Mouse (Mus musculus): ENCODE data around the gene Scarf1.

DNA sequence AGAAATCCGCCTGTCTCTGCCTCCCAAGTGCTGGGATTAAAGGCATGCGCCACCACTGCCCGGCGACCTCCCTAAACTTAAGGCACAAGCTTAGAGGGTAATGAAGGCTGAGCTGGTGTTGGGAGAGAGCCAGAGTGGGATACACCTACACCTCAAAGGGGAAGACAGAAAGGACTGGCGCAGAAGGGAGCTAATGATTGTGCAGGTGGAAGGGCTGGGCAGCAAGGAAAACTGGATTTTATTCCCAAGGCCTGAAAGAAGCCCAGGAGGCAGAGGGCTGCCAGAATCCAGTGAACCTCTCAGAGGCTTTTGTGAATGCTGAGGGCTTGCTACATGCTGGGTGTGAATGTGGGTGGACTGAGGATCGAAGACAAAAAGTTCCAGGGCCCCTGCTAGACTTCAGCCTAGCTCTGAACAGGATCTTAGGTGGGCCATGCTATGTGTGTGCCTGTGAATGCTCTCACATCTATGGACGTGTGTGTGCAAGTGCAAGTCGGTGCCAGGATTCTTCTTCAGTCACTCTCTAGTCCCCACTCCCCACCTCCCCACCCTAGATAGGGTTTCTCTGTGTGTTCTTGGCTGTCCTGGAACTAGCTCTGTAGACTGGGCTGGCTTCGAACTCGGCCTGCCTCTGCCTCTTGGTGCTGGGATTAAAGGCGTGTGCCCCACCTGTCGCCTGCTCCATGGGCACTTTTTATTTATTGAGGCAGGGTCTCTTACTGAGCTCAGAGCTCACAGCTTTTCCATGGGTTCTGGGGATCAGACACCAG is 23.1 kb downstream of the Scarf1 start:
- no peak for TF ChIP-seq POLR2A (IDR thresholded peaks at IDR 0.05; ENCODE audit: control insufficient read depth in 1 of 2, insufficient read depth in 1 of 2, low read depth in 1 of 2, low read length in 2 of 2, poor library complexity in 1 of 2)
- TF ChIP-seq MEF2A (IDR thresholded peaks at IDR 0.05; ENCODE audit: extremely low read depth, insufficient replicate concordance, low read depth, low read length, poor library complexity, severe bottlenecking), result no peak
- no peak for TF ChIP-seq USF1 (IDR thresholded peaks at IDR 0.05; ENCODE audit: low read depth, low read length)
- no peak for TF ChIP-seq KAT2A (conservative IDR thresholded peaks at IDR 0.05; ENCODE audit: low read depth, low read length)
- no peak for TF ChIP-seq EP300 (IDR thresholded peaks at IDR 0.05; ENCODE audit: low read depth in 1 of 2, low read length in 2 of 2)
- no peak for TF ChIP-seq GABPA (IDR thresholded peaks at IDR 0.05; ENCODE audit: low read depth, low read length)
- no peak for TF ChIP-seq ELF1 (IDR thresholded peaks at IDR 0.05; ENCODE audit: low read depth, low read length)
- no peak for TF ChIP-seq CTCF (IDR thresholded peaks at IDR 0.05 in 2 of 3, conservative IDR thresholded peaks at IDR 0.05 in 1 of 3; ENCODE audit: control insufficient read depth in 1 of 3, insufficient read depth in 1 of 3, low read depth in 2 of 3, low read length in 3 of 3, poor library complexity in 1 of 3, severe bottlenecking in 1 of 3)
- no peak for TF ChIP-seq GATA1 (IDR thresholded peaks at IDR 0.05; ENCODE audit: low read depth, low read length)
- TF ChIP-seq SIN3A (IDR thresholded peaks at IDR 0.05; ENCODE audit: low read length), result no peak
- TF ChIP-seq POLR2AphosphoS2 (IDR thresholded peaks at IDR 0.05; ENCODE audit: low read length), result no peak
- no peak for TF ChIP-seq MAX (IDR thresholded peaks at IDR 0.05; ENCODE audit: low read length)

Measured in MEL (cell line).